Mouse (Mus musculus) gastrocnemius, postnatal 36 days (tissue): Measurements from ENCODE around the gene Frem3. TPM values are rescaled to one million over a fixed set of nuclear protein-coding genes. Genes with fewer than 3 reads are reported as not detected.

Experiments
- DNase-seq, 2 experiments: peaks; one replicate each; pipeline ENCODE4 v3.0.0; 2022
- intact Hi-C: fragments of 180-260 bp; cut with DNase I; formaldehyde crosslinking; loops from one replicate; pipeline ENCODE4 v1.15.1; 2025
- long read RNA-seq, 2 experiments: library from polyadenylated mRNA; stranded (forward); transcript quantifications; one replicate each; pipeline ENCODE4 v2.0.0; 2021
- total RNA-seq, 2 experiments: library from RNA; stranded (reverse); gene quantifications; 2 replicates each; pipeline ENCODE4 v1.2.3; 2021

The Frem3 gene
- not detected for total RNA-seq
- long read RNA-seq, experiment 1: 0 reads
- long read RNA-seq, experiment 2: 0 reads

GRCm38 (mm10) chr8:80610549-80611440 is at the start of gene Frem3:
TSS of gene Frem3 (plus strand) at chr8:80611080.
- intact Hi-C loops: no loop called here
- no peak for DNase-seq

- intact Hi-C loops: no loop called here
- DNase-seq: no peak
These were observed 46.6 kb upstream of the Frem3 start for GRCm38 (mm10) chr8:80564205-80564839.

- intact Hi-C loops: no loop called here
- no peak for DNase-seq
These were observed 43.4 kb upstream of the Frem3 start for GRCm38 (mm10) chr8:80567471-80567870.

- intact Hi-C loops: no loop called here
- DNase-seq: no peak
These were observed 42.5 kb upstream of the Frem3 start for GRCm38 (mm10) chr8:80568243-80568995.

- DNase-seq: no peak
- intact Hi-C loops: no loop called here
These were observed 38.3 kb upstream of the Frem3 start for GRCm38 (mm10) chr8:80572417-80573061.

- intact Hi-C loops: no loop called here
These were observed 33.8 kb upstream of the Frem3 start for GRCm38 (mm10) chr8:80577126-80577525.

GRCm38 (mm10) chr8:80579038-80579437 is 31.8 kb upstream of the Frem3 start:
- intact Hi-C loops: no loop called here
- DNase-seq: no peak

More at GRCm38 (mm10) chr8:80577126-80577525, 33.8 kb upstream of the Frem3 start:
- no peak for DNase-seq

GRCm38 (mm10) chr8:80592626-80593025 is 18.3 kb upstream of the Frem3 start:
- intact Hi-C loops: no loop called here
- no peak for DNase-seq

GRCm38 (mm10) chr8:80600600-80601170 is 10.2 kb upstream of the Frem3 start:
- no peak for DNase-seq
- intact Hi-C loops: no loop called here

- no peak for DNase-seq
- intact Hi-C loops: no loop called here
These were observed 9.0 kb upstream of the Frem3 start for GRCm38 (mm10) chr8:80601886-80602285.

- no peak for DNase-seq
- intact Hi-C loops: no loop called here
These were observed 3.8 kb upstream of the Frem3 start for GRCm38 (mm10) chr8:80607082-80607481.

- intact Hi-C loops: no loop called here
- DNase-seq: no peak
These were observed 516 bp downstream of the Frem3 start for GRCm38 (mm10) chr8:80611441-80611751.

GRCm38 (mm10) chr8:80619787-80620186 is 8.9 kb downstream of the Frem3 start:
- intact Hi-C loops: no loop called here
- DNase-seq: no peak

- intact Hi-C loops: no loop called here
- DNase-seq: no peak
These were observed 36.5 kb downstream of the Frem3 start for GRCm38 (mm10) chr8:80647394-80647793.

- intact Hi-C loops: no loop called here
These were observed 46.8 kb downstream of the Frem3 start for GRCm38 (mm10) chr8:80657639-80658038.

GRCm38 (mm10) chr8:80661055-80661454 is 50.2 kb downstream of the Frem3 start:
- DNase-seq: no peak
- intact Hi-C loops: no loop called here

More at GRCm38 (mm10) chr8:80657639-80658038, 46.8 kb downstream of the Frem3 start:
- no peak for DNase-seq

GRCm38 (mm10) chr8:80663476-80663875 is 52.6 kb downstream of the Frem3 start:
- no peak for DNase-seq
- intact Hi-C loops: no loop called here

- no peak for DNase-seq
- intact Hi-C loops: no loop called here
These were observed 58.5 kb downstream of the Frem3 start for GRCm38 (mm10) chr8:80669277-80669901.

GRCm38 (mm10) chr8:80682594-80682993 is 71.7 kb downstream of the Frem3 start:
- no peak for DNase-seq
- intact Hi-C loops: loop anchor here (10.0 kb wide), 1 partner anchor 948 kb away; no protein-coding TSS in a partner anchor
